Mouse (Mus musculus) frontal cortex, postnatal 14 days (tissue): Measurements from ENCODE around the gene Wdr83.
A peak's percentile ranks its signal among the peaks of the same experiment; 100 is the strongest.

Experiments
- DNase-seq, 2 experiments: peaks; one replicate each; pipeline ENCODE4 v3.0.0; 2022; ENCODE audit warnings: low spot score in 2 of 2

Gene Wdr83

DNA sequence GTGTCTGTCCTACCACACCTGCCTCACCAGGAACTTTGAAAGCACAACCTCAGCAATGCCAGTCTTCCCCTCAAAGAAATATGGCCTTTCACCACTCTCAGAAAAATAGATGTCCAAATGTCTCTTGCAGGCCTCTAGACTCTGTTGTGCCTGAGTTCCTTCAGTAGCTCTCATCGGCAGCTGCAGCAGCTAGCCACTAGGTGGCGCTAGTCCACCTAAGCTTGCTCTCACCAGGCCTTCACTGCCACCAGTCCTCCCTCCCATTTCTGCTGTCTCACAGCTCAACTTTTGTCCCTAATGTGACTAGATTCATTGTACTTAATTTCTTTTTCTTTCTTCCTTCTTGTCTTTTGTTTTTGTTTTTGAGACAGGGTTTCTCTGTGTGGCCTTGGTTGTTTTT is 4.1 kb downstream of the Wdr83 start:
- DNase-seq = peak; percentile 68 to 74

DNA sequence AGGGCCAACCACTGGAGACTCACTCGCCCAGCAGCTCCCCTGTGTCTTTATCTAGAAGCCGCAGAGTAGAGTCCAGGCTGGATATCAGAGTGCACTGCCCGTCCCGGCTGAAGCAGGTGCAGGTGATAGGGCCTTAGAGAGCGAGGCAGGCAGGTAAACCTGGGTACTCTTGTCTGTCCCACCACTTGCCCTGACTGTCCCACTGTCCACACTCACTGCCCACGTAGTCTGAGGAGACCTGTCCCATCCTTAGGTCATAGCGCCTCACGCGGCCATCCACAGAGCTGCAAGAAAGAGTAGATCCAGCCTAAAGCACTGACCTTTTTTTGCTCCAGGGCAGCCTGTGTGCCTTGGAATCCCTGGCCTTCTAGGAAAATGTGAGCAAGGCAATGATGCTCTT is 5.1 kb downstream of the Wdr83 start:
- DNase-seq = no peak

DNA sequence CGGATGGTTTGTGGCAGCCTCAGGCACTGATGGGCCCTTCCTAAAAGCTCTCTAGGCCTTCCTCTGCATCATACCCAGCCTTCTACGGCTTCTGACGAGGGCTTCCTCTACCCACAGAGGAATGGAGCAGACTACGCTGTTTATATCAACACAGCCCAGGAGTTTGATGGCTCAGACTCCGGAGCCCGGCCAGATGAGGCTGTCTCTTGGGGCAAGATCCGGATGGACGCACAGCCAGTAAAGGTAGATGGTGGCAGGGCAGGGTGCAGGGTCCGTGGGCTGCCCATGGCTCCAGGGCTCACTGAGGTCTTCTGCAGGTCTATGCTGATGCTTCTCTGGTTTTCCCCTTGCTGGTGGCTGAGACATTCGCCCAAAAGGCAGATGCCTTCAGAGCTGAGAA is 6.5 kb downstream of the Wdr83 start:
- no peak for DNase-seq

DNA sequence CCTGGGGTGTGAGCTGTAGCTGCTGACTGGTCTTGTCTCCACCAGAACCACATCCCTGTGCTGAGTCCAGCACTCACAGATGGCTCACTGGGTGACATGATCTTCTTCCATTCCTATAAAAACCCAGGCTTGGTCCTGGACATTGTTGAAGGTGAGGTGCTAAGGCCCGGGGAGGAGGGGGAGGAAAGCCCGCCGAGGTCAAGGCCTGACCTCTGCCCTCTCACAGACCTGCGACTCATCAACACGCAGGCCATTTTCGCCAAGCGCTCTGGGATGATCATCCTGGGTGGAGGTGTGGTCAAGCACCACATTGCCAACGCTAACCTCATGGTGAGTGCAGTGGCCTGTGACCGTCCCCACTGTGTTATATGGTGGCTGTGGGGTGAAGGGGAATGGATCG is 6.9 kb downstream of the Wdr83 start:
- DNase-seq = no peak

DNA sequence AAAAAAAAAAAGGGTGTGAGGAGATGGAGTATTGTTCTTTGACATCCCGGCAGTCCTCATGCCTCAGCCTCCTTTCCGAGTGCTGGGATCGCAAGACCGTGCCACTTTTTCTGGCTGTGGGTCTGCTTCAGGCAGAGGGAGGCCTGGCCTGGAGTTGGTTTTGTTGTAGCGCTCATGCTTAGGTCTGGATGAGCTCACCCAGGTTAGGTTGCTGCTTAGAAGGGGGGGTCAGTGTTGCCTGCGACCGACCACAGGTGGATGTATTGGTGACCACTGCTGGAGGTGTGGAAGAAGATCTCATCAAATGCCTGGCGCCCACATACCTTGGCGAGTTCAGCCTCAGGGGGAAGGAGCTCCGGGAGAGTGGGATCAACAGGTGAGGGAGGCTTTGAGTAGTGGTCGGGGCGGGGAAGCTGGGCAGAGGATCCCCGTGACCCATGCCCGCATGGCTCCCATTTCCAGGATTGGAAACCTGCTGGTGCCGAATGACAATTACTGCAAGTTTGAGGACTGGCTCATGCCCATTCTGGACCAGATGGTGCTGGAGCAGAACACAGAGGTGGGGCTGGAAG is 8.0 kb downstream of the Wdr83 start:
- no peak for DNase-seq

DNA sequence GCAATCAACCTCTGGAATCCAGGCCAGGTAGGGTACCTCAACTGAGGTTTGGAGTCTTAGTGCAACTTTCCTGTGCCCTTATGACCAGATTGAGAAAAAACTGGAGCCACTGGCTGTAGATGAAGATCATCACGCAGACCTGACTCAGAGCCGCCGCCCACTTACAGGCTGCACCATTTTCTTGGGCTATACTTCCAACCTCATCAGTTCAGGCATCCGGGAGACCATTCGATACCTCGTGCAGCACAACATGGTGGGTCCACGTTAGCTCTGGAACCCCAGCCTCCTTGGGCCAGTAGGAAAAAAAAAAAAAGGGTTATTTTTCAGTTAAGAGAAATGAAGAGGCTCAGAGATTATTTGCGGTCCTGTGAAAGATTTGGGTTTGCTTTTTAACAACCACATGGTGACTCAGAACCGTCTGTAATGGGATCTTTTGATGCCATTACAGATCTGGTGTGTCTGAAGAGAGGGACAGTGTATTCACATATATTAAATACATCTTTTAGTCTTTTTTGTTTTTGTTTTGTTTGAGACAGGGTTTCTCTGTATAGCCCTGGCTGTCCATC is 8.7 kb downstream of the Wdr83 start:
- DNase-seq = no peak

DNA sequence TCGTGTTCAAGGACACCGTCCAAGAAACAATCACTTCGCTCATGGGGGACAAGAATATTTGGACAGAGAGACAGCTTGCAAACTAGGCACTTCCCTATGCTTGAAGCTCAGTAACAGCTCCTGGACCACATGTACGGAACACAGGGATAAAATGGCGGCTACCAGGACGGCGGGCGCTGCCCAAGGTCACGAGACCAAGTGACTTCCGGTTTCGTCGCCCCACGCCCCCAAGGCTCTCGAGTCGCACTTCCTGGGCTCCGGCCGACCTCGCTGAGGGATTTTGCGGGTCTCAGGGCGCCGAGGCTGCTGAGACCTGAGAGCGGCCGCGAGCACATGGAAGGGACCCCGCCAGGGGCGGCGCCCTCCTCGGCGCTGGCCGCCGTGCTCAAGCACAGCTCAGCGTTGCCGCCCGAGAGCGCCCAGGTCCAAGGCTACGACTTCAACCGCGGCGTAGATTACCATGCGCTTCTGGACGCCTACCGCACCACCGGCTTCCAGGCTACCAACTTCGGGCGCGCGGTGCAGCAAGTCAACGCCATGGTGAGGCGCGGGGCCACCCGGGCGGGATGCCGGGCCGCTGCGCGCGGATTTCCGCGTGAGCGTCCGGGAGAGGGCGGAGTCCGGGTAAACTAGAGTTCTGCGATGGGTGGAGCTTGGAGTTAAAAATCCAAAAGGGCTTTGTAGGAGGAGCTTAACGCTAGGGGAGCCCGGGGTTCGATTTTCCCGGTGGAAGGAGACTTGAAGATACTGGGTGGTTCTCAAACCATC is 9.4 kb downstream of the Wdr83 start, which contains the start of gene Dhps:
Gene Dhps (plus strand): TSS at position 244 of the 768 bp plus-strand sequence.
- peak; percentile 87 to 91 for DNase-seq

DNA sequence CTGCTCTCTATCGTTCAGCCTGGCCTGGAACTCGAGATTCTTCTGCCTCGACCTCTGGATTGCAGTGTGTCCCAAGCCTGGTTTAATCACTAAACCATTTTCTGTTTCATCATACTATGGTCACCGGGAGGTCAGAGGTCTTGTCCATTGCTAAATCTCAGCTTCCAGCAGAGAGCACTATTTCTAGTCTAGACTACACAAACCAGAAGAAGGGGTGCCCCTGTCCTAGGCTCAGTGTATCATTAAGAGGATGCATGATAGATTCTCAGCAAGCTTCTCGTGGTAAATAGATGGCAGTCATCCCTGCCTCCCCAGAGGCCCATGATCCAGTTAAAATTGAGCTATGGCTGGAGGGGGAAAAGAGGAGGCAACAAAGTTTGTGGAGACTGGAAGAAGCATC is 10.1 kb downstream of the Wdr83 start:
- DNase-seq = no peak

DNA sequence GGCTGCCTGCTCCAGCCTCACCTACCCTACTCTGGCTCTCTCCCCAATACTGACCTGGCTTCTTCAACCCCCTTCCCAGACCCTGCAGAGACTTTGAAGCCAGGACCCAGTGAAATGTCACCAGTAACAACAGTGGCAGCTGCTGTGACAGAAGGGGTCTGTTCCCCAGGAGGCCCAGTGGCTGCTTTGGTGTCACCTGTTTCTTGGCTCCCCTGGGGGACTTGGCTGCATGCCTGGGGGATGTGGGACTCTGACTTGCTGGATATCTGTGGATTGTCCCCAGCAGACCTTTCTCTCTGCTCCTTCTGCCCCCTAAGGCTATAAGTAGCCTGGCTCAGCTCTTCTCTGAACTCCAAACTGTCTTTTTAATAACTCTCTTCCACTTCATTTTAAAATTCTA is 13.1 kb downstream of the Wdr83 start, which contains the start of gene Gm5741:
Gene Gm5741 (minus strand): TSS at position 1 of the 400 bp plus-strand sequence.
- DNase-seq = no peak

DNA sequence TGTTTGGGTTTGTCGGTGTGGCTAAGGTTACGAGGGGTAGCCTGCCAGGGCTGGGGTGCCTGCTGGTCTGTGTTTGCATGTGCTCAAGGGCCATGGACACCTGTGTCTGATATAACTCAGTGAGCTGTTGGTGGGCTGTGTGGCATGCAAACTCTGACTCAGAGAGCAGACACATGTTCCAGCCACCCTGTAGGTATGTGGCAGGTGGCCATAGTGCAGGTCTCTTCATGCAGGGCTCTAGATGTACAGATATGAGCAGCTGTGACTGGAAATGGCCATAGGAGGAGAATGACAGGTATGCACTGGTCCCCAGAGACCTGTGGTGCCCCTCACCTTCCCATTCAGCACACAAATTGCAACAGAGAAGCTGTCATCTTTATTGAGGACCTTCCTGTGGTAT is 14.0 kb downstream of the Wdr83 start:
- no peak for DNase-seq

DNA sequence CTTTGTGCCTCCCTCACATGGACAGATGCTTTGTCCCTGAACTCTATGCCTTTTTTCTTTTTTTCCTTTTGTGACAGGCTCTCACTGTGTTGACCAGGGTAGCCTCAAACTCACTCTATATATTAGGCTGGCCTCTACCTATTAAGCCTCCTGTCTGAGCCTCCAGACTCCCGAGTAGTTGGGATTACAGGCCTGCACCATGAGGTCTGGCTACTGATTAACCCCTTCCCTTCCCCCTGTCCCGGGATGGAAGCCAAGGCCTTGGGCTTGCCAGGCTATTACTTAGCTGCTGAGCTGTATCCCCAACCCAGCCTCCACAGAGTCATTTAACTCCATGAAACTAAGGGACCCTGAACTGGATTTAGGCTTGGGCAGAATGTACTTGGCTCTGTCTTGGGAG is 15.9 kb downstream of the Wdr83 start:
- DNase-seq = no peak

DNA sequence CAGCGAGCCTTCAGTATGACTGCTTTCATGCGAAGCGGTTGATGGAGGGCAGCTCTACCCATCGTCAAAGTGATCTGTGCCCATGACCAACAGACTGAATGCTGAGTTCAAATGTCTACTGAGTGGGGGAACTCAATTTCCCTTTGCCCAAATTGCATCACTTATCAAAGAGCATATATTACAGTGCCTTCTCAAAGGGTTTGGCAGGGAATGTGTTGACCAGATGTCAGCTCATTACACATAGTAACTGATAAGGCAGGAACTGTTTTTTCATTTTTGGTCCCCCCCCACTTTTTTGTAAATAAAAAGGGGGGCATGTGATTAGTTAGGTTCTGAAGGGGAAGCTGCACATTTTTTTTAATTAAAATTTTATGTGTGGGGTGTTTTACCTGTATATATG is 18.5 kb downstream of the Wdr83 start:
- no peak for DNase-seq

DNA sequence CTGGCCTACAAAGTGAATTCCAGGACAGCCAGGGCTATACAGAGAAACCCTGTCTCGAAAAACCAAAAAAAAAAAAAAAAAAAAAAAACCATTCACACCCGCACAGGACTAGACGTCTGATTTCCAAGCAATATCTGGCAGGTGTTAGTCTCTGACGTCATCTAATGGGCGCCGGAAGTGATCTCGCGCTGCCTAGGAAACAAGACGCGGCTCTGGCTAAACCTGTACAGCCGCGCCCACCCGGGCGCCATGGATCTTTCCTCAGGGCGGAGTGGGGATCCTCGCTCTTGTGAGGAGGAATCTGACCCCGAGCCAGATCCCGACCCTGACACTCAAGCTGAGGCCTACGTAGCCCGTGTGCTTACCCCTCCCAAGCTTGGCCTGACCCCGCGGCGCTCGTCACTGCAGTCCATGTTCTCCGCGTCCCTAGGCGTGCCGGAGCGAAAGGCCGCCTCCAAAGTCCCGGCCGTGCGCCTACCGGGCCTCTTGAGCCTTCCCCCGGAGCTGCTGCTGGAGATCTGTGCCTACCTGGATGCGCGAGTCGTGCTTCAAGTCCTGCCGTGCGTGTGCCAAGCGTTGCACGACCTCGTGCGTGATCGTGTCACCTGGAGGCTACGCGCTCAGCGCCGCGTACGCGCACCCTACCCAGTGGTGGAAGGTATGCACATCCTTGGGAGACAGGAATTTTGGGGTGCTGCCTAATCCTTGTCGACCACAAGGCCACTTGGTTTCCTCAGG is 21.1 kb downstream of the Wdr83 start, which contains the start of gene Fbxw9:
Gene Fbxw9 (plus strand): TSS at position 177 of the 738 bp plus-strand sequence.
- DNase-seq = peak; percentile 86

DNA sequence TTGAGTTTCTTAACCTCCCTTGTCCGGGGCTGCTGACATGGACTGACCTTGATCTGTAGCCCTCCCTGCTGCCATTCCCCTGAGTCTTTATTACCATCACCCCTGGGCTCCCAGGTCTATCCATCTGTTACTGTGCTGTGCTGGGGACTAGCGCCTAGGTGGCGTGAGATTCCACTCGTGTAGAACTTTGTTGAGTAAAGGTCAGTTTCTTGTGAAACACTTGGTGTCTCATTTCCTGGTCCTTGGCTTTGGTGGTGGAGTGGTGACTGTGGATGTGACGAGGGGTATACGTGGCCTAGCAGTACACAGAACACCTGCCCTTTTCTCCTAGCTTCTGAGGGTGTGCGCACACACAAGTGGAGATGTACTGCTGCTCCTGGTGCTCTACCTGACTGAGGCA is 23.7 kb downstream of the Wdr83 start:
- DNase-seq = no peak

DNA sequence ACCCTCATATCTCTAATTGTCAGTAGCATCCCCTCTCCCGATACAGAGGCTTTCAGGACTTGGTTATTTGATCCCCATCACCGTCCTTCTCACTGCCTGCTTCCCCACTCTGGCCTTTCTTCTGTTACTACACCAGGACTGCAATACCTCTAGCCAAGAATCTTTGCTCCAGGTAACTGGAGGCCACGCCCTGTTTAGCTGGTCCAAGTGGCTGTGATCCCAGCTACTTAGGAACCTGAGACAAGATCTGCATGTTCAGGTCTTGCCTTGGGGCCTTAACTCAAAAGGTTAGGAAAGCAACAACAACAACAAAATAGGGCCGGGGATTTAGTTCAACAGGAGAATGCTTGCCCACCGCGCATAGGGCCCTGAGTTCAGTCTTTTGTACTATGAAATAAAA is 37.5 kb downstream of the Wdr83 start:
- DNase-seq = no peak

DNA sequence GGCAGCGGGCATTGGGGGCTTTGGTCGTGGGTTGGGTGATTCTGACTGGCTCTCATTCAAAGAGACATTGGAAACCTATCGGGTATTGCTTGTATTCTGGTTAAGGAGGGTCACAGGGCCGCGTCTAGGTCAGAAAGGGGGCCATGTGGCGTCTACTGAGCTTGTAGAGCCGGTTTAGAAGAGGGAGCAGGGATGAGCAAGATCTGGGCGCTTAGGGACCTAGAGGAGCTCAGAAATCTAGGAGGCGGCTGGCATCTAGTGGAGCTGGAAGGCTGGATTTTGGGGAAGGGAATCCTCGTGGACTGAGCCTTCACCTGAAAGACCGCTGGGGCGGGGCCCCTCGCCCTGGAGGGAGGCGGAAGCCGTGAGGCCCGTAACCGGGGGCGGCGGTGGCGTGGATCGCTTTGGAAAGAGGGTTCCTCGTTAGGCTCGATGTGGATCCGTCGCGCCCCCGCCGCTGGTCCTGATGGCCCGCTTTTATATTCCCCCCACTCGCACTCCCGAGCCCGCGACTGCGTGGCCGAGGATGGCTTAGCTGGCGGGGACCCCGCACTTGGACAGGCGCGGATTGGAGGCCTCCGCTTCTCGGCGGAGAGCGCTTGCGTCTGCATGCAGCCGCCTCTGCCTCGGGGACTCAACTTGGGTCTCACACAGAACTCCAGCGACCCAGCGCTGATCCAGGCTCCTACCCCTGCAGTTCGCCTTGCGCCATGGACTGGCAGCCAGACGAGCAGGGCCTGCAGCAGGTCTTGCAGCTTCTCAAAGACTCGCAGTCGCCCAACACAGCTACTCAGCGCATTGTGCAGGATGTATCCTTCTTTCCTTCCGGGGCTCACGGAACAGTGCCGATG is 43.2 kb downstream of the Wdr83 start:
- peak in 1 of 2 experiments; percentile 55 for DNase-seq

DNA sequence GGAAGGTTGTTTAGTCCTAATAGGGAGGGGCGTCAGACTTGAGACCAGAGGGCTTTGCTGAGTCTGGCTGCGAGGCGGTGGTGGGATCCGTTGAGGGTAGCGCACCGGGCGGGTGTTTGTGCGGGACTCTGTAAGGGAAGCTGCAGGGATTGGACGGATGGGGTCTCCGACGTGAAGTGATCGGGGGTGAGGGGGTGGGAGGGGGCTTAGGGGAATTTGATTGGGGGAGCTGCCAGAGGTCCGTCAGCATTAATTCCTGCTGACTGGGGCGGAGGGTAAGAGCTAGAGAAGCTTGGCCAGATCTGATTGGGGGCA is 43.8 kb downstream of the Wdr83 start:
- no peak for DNase-seq

DNA sequence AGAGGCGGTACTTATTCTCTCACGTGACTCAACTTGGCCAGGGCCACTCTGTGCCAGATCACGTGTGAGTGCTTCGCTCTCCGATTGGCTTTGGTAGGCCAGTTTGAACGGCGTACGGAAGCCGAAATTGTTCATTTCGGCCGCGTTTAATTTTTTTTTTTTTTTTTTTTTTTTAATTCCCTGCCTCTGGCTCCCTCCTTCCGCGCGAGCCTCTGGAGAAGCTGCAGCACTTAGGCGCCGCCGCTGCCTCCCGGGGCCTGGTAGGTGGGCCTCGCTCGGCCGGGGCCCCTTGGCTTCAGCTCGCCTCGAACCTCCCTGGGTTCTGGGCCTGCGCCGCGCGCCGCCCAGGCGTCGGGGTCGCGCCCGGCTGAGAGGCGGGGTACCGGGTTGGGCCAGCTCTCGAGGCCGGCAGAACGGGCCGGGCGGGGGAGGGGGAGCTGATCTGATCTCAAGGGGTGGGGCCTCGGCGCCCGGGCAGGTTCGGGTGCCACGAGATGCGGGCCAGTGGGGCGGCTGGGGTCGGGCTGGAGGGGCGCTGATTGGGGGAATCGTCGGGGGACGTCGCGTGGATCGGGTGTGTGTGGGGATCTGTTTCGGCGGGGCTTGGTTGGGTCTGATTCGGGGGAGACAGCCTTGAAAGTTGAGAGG is 44.3 kb downstream of the Wdr83 start, which contains the start of gene Tnpo2:
Gene Tnpo2 (plus strand): TSS at position 198 of the 648 bp plus-strand sequence.
- DNase-seq = peak; percentile 82 to 90

DNA sequence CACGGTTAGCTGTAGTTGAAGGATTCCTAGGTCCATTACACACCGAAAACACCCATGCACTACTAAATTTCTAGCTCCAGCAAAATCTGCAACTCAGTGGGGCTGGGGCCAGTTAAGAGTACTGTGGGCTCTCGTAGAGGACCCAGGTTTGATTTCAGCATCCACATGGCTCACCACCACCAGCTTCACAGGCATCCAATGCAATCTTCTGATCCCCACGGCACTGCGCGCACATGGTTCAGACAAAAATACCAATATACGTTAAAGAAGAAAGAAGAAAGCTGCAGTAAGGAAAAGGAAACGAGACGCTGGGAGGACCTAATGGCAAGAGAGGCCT is 44.8 kb downstream of the Wdr83 start:
- no peak for DNase-seq

DNA sequence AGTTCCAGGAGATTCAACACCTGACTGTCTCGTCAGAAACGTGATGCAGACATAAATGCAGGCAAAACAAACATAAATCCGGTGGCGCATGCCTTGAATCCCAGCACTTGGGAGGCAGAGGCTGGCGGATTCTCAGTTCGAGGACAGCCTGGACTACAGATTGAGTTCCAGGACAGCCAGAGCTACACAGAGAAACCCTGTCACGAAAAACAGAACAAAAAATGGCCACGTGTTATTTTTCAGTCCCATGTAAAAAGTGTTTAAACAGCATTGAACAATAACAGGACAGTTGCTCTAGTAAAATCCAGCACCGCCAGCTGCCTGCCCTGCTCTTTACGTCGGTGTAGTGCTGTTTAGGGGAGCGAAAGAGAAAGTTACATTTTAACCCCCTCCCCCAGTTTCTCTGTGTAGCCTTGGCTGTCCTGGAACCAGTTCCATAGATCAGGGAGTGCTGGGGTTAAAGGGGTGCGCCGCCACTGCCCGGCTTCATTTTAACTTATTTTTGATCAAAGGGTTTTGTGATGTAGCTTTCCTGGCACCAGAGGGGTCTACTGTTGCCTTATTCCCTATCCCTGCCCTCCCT is 45.3 kb downstream of the Wdr83 start:
- peak in 1 of 2 experiments; percentile 18 for DNase-seq
